Mouse (Mus musculus) midbrain, embryonic 13.5 days (tissue): ENCODE measurements at regions not wholly inside any gene's neighbourhood (a gene's known extent, or its start where the extent isn't known, plus 50 kb on each side); places are given as distances from the start of the nearest gene placed in this dataset.
A peak's percentile ranks its signal among the peaks of the same experiment; 100 is the strongest.
"Not testable (repeated sequence)": the region's sequence is repeated elsewhere in the genome, so short reads cannot be mapped to it uniquely, and the experiment has no call there.

ENCODE experiments used
- ATAC-seq: fragments of 200-750 bp; cut with Nextera tagmentation; 2 replicates; pipeline ENCODE4 v1.8.0; 2017; ENCODE audit warnings: mild to moderate bottlenecking, moderate TSS enrichment, moderate library complexity
- H3K27ac ChIP-seq: fragments of 300-500 bp; sonication (generic); 2 replicates; pipeline ENCODE4 v1.5.1; 2015; ENCODE audit warnings: inconsistent platforms, mild to moderate bottlenecking, moderate library complexity
- H3K27me3 ChIP-seq: fragments of 300-500 bp; sonication (generic); 2 replicates; pipeline ENCODE4 v1.6.1; 2015; ENCODE audit warnings: mild to moderate bottlenecking, inconsistent platforms
- H3K36me3 ChIP-seq: fragments of 300-500 bp; sonication (generic); 2 replicates; pipeline ENCODE4 v1.6.1; 2015; ENCODE audit warnings: mild to moderate bottlenecking, inconsistent platforms
- H3K4me1 ChIP-seq: fragments of 300-500 bp; sonication (generic); replicated peaks from 2 replicates; pipeline ENCODE4 v1.6.1; 2015; ENCODE audit warnings: inconsistent platforms
- H3K4me2 ChIP-seq: fragments of 300-500 bp; sonication (generic); replicated peaks from 2 replicates; pipeline ENCODE4 v1.6.1; 2015; ENCODE audit warnings: moderate library complexity, mild to moderate bottlenecking, inconsistent platforms
- H3K4me3 ChIP-seq: fragments of 300-500 bp; sonication (generic); replicated peaks from 2 replicates; pipeline ENCODE4 v1.5.1; 2015; ENCODE audit warnings: mild to moderate bottlenecking, inconsistent platforms
- H3K9ac ChIP-seq: fragments of 300-500 bp; sonication (generic); replicated peaks from 2 replicates; pipeline ENCODE4 v1.6.1; 2015; ENCODE audit warnings: mild to moderate bottlenecking, inconsistent platforms
- H3K9me3 ChIP-seq: fragments of 300-500 bp; sonication (generic); 2 replicates; pipeline ENCODE4 v1.6.1; 2016; ENCODE audit warnings: mild to moderate bottlenecking, inconsistent platforms
- WGBS: fragments of 180-500 bp; shearing (Covaris S2); methylation state at CpG from one replicate; pipeline ENCODE4 v1.1.7; 2015; 5-methylcytosine and 5-hydroxymethylcytosine counted together

DNA sequence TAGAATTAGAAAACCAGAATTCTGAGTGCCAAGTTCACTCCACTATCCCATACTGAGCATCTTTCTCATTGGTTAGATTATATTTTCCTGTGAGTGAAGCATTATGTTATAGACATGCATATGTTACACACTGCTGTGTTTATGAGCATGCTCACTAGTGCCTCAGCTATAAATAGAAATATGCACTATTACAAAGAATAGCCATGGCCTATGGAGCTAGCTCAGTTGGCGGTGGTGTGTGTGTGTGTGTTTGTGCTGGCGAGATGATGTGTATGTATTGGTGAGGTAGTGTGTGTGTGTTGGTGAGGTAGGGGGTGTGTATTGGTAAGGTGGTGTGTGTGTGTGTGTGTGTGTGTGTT lies 106.2 kb downstream of the Sec31a start:
- Histone ChIP-seq H3K36me3 (no peaks in the 10 kb centered on the region), H3K27me3 (no peaks in the 10 kb centered on the region), H3K9ac (no peak overlapping the region), H3K27ac (peak overlapping the region; percentile 35; the same call in 1 of the 2 replicates), H3K4me1 (peaks cover 7% of the 10 kb centered on the region; the same call in 1 of the 2 replicates), H3K9me3 (no peaks in the 10 kb centered on the region), H3K4me3 (no peak overlapping the region), H3K4me2 (no peak overlapping the region)
- 91% methylated on average over 2 of the region's 2 CpGs for WGBS
- no peak for ATAC-seq

DNA sequence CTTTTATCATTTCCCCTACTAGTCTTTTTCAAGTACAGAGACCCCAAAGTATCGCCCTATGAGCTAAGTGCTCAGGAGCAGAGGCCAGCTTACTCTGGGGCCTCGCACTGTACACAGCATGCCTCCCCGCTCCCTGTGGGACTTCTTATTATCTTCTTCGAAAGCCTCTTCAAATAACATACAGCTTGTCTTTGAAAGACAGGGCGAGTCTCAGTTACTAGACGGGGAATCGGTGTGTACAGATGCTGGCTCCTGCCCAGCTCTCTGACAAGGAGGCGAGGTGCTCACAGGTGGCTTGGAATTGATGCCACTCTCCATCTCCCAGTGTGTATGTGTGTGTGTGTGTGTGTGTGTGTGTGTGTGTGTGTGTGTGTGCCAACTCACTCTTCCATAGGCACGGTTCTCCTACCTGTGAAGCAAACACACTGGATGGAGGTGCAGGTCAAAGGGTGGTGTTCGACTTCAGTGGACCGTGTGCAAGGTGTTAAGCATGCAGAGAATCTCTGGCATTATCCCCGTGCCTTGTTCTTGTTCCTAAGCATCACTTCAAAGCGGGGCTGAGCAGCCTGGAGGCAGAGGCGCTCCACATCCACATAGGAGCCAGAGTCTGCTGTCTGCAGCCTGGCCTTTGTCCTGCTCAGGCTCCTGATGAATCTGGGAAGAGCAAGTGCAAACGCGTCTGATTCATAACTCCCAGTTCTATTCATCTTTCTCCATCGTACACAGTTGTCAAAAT lies 106.8 kb downstream of the Sec31a start:
- no peaks in the 10 kb centered on the region for H3K36me3 ChIP-seq
- H3K27ac ChIP-seq, result peak overlapping the region; percentile 35; the same call in 1 of the 2 replicates
- WGBS, result 62% methylated on average over 17 of the region's 17 CpGs

DNA sequence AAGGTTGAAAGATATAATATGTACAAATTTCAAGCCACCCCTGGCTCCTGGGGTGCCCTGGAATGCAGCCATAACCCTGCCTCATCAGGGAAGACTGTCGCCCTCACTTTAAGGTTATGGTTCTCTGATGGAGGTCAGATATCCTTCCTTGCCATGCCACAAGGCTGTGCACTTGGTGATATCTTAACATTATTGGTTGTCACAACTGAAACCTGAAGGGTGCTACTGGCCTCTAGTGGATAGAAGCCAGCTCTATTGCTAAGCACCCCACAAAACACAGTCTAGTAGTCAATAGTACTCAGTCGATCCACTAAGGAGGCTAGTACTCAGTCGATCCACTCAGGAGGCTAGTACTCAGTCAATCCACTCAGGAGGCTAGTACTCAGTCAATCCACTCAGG lies 111.6 kb downstream of the Sec31a start:
- H3K9ac ChIP-seq, result no peak overlapping the region
- no peak overlapping the region for H3K4me2 ChIP-seq
- ATAC-seq, result no peak
- no peaks in the 10 kb centered on the region for H3K36me3 ChIP-seq
- no peak overlapping the region for H3K27ac ChIP-seq
- 83% methylated on average over 3 of the region's 3 CpGs for WGBS
- peaks cover 5% of the 10 kb centered on the region; the same call in 1 of the 2 replicates for H3K4me1 ChIP-seq
- H3K9me3 ChIP-seq, result 0 out of 2 replicates have a peak, but pooled peaks cover 3% of the 10 kb centered on the region
- H3K4me3 ChIP-seq, result no peak overlapping the region
- no peaks in the 10 kb centered on the region for H3K27me3 ChIP-seq

More for the DNA sequence above, 106.8 kb downstream of the Sec31a start:
- H3K4me2 ChIP-seq, result no peak overlapping the region
- H3K4me1 ChIP-seq, result peaks cover 7% of the 10 kb centered on the region; the same call in 1 of the 2 replicates
- H3K9me3 ChIP-seq, result no peaks in the 10 kb centered on the region
- H3K4me3 ChIP-seq, result no peak overlapping the region
- H3K9ac ChIP-seq, result no peak overlapping the region
- peak; percentile 62; the same call in 1 of the 2 replicates for ATAC-seq
- H3K27me3 ChIP-seq, result no peaks in the 10 kb centered on the region

DNA sequence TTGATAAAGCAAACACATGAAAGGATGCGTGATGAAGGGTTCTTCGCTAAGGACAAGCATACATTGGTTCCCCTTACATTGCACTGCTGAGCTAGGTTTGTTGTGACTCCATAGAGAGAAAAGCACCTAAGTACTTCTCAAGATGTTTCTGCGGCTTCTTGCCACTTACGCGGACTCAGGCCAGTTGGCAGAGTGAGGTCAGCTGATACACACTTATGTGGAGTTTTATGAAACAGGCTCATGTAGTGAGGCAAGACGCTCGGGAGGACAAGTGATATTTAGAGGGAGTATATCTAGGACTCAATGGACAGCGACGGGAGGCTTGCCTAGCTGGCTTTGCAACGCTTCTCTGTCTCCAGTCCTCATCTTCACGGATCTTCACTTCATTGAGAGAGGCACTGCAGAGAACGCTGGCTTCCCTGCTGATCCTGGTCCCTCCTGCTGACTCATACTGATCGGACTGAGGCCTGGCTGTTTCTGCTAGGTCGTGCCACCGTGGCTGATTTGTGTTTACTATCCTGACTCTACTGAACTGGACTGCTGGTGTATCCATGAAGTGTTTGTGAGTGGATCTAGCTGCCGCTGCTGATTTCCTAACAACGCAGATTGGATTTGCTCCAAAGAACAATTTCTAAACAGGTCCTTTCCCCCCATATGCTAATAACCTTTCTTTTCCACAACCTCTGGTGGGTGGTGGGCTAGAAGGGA lies 113.8 kb downstream of the Sec31a start:
- Histone ChIP-seq H3K4me3 (no peak overlapping the region), H3K9ac (no peak overlapping the region), H3K4me1 (no peaks in the 10 kb centered on the region), H3K27ac (no peak overlapping the region), H3K27me3 (no peaks in the 10 kb centered on the region), H3K36me3 (no peaks in the 10 kb centered on the region), H3K9me3 (peaks cover 11% of the 10 kb centered on the region), H3K4me2 (no peak overlapping the region)
- 78% methylated on average over 17 of the region's 17 CpGs for WGBS
- ATAC-seq, result no peak

DNA sequence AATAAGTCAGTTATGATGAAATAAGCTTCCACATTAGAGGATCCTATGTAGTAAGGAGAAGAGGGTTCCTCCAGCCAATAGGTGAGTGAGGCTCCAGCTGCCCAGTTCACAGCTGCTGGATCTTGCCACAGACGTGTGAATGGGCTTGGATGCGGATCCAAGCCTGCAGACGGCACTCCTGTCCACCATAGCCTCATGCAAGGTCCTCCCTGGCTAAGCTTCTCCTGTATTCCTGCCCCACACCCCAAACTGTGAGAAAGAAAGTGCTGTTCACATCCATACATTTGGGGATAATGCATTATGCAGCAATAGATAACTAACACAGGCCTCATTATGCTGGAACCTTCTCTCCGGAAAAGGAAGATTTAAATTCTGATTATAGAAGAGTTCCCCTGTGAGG lies 116.9 kb downstream of the Sec31a start:
- Histone ChIP-seq H3K4me2 (no peak overlapping the region), H3K27ac (no peak overlapping the region), H3K27me3 (no peaks in the 10 kb centered on the region), H3K4me1 (no peaks in the 10 kb centered on the region), H3K9ac (no peak overlapping the region), H3K4me3 (no peak overlapping the region), H3K36me3 (no peaks in the 10 kb centered on the region), H3K9me3 (peaks cover 11% of the 10 kb centered on the region)
- no peak for ATAC-seq
- whole genome bisulfite sequencing, result 95% methylated on average over 4 of the region's 4 CpGs

DNA sequence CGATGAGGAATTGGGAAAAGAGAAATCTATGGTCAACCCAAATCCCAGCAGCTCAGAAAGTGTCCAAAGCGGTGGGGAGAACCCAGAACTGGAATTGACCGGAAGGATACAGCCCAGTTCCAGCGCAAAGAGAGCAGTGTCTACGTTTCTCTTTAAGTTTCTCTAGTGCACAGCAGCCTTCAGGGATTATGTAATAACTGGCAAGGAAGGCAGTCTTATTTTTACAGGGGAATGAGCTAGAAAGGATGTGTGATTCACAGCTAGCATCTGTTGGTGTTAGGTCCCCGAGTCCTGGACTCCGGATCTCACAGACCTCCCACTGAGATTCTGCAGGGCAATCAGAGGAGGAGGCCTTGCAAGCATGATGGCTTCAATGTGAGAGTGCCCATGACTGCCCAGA lies 121.8 kb downstream of the Sec31a start:
- no peaks in the 10 kb centered on the region for H3K36me3 ChIP-seq
- peaks cover 6% of the 10 kb centered on the region for H3K9me3 ChIP-seq
- no peak overlapping the region for H3K4me3 ChIP-seq
- H3K27ac ChIP-seq, result no peak overlapping the region
- no peak overlapping the region for H3K9ac ChIP-seq
- WGBS, result 91% methylated on average over 7 of the region's 7 CpGs
- no peaks in the 10 kb centered on the region for H3K4me1 ChIP-seq
- ATAC-seq, result no peak
- no peaks in the 10 kb centered on the region for H3K27me3 ChIP-seq
- no peak overlapping the region for H3K4me2 ChIP-seq

DNA sequence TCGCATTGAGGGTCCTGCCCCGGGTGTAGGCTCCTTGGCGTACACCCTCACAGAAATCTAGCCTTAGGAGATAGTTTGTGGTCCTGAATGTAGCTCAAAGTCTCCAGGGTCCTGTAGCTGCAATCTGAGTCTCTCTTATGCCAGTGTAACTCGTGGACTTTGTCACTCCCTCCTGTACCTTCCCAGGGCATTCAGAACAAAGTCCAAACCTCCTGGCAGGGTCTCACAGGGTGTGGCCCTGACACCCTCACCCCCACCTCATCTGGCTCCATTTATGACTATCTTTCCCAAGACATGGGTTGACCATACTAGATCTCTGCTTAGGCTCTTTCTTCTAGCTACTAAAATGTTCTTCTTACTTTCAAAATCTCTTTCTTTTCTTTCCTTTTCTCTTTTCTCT lies 120.6 kb upstream of the Tmem150c start:
- H3K27me3 ChIP-seq, result no peaks in the 10 kb centered on the region
- no peaks in the 10 kb centered on the region for H3K9me3 ChIP-seq
- H3K4me2 ChIP-seq, result no peak overlapping the region
- no peak for ATAC-seq
- no peak overlapping the region for H3K9ac ChIP-seq
- H3K36me3 ChIP-seq, result no peaks in the 10 kb centered on the region
- no peak overlapping the region for H3K27ac ChIP-seq
- WGBS, result 89% methylated on average over 4 of the region's 4 CpGs
- no peaks in the 10 kb centered on the region for H3K4me1 ChIP-seq
- no peak overlapping the region for H3K4me3 ChIP-seq

DNA sequence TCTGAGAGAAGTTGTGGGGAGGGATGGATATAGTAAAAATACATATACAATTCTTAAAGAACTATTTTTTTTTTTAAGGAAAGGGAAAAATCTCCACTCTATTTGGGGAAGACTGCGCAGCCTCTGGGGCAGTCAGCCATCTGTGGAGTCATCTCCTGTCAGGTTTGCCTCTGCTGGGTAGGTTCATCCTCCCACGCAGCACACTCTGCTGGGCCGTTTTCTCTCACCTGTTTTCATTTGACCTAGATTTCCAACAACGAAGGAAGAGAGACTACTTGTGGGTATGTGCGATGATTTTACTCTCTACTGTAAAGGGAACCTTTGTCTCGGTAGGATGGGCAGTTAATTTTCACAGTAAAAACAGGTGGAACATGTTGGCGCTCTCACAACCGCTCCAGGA lies 119.9 kb upstream of the Tmem150c start:
- H3K4me2 ChIP-seq, result no peak overlapping the region
- H3K9me3 ChIP-seq, result no peaks in the 10 kb centered on the region
- no peak for ATAC-seq
- no peaks in the 10 kb centered on the region for H3K36me3 ChIP-seq
- no peak overlapping the region for H3K27ac ChIP-seq
- 96% methylated on average over 8 of the region's 8 CpGs for WGBS
- H3K4me1 ChIP-seq, result no peaks in the 10 kb centered on the region
- H3K9ac ChIP-seq, result no peak overlapping the region
- H3K4me3 ChIP-seq, result no peak overlapping the region
- H3K27me3 ChIP-seq, result no peaks in the 10 kb centered on the region

DNA sequence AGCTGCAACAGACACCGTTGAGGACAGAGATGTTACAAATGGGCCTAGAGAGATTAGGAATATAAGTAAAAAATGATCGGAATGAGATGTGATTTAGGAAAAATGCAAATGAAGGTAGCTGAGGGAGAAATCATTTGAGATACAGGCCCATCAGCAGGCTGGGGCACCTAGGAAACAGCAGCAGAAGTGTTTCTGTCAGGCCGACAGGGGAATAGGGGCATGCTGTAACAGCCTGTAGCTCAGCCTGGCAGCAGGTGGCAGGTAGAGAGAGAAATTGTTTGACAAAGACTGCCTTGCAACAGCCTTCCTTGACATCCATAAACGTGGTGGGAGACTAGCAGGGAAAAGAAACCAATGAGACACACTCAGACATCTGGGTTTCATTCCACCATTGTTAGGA lies 115.1 kb upstream of the Tmem150c start:
- H3K27me3 ChIP-seq, result no peaks in the 10 kb centered on the region
- no peak for ATAC-seq
- H3K36me3 ChIP-seq, result no peaks in the 10 kb centered on the region
- H3K27ac ChIP-seq, result no peak overlapping the region
- H3K9ac ChIP-seq, result no peak overlapping the region
- no peak overlapping the region for H3K4me3 ChIP-seq
- no peaks in the 10 kb centered on the region for H3K9me3 ChIP-seq
- no peak overlapping the region for H3K4me2 ChIP-seq
- no peaks in the 10 kb centered on the region for H3K4me1 ChIP-seq
- 64% methylated on average over 4 of the region's 4 CpGs for WGBS

DNA sequence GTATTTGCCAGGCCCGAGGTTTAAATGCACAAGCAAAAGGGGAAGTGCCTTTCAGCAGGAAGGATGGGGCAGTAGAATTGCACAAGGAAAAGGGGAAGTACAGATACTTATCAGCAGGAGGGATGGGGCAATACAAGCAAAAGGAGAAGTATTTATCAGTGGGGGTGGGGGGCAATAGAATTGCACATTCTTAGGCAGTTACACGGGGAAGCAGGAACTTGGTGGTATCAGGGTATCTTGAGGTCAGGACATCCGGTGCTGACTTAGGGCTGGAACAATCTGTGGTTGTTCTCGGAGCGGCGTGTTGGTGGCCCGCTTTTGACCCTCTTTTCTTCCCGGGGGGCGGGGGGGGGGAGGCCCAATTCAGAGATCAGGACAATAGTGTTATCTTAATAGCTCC lies 112.4 kb upstream of the Tmem150c start:
- H3K4me3 ChIP-seq, H3K4me2 ChIP-seq, H3K4me1 ChIP-seq, H3K9me3 ChIP-seq, H3K27me3 ChIP-seq, H3K36me3 ChIP-seq, H3K27ac ChIP-seq, H3K9ac ChIP-seq, ATAC-seq: not testable (repeated sequence)
- WGBS, result 93% methylated on average over 9 of the region's 9 CpGs

DNA sequence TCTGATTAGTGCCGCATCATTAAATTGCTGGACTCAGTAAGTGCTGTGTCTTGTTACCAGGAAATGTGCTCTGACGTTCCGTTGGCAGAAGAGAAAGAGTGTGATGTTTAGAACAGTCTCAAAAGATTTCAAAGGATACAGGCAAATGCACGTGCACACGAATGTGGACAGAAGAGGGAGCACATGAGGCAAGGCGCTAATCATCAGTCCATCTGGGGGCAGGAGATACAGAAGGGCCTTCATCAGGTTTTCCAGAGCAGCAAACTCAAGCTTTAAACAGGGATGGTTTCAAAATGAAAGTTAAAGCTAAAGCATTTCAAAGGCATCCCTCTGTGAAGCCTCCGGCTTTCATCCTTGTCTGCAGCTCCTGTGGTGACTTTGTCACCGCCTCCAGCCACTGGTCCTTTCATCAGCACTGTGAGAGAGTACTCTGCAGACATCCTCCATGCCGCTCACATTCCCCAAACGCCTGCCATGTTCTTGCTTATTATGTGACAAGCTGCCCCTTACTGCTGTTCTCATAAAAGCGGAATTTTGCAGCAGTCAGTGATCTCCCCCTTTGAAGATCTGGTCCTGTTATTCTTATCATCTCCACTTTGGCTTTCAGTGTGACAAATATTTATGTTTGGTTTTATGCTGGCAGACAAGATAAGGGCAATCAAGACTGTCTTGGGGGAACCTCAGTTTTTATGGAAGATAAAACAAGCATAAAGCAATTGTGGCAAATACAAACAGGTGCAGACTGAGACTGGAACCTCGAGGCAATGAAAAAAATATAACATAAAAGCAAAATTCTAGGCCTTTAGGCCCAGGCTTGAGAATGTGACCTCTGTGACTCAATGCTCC lies 111.5 kb upstream of the Tmem150c start:
- ATAC-seq, result peak; percentile 83
- Histone ChIP-seq H3K27me3 (no peaks in the 10 kb centered on the region; the same call in 1 of the 2 replicates), H3K27ac (no peak overlapping the region), H3K9ac (no peak overlapping the region), H3K4me3 (no peak overlapping the region), H3K36me3 (no peaks in the 10 kb centered on the region), H3K4me2 (no peak overlapping the region), H3K9me3 (no peaks in the 10 kb centered on the region), H3K4me1 (peaks cover 6% of the 10 kb centered on the region; the same call in 1 of the 2 replicates)
- 44% methylated on average over 12 of the region's 12 CpGs for WGBS
